Mouse (Mus musculus) lung, embryonic 14.5 days (tissue): Measurements from ENCODE around the gene Hspa12a. TPM values are rescaled to one million over a fixed set of nuclear protein-coding genes. Genes with fewer than 3 reads are reported as not detected.

ENCODE experiments used
- ATAC-seq: fragments of 200-750 bp; cut with Nextera tagmentation; 2 replicates; pipeline ENCODE4 v1.8.0; 2017; ENCODE audit warnings: mild to moderate bottlenecking, moderate TSS enrichment, moderate library complexity; ENCODE audit not compliant: insufficient read depth
- DNase-seq: peaks from one replicate; pipeline ENCODE4 v3.0.0-alpha.2; 2015
- H3K27ac ChIP-seq: fragments of 300-500 bp; sonication (generic); 2 replicates; pipeline ENCODE4 v1.5.1; 2014; ENCODE audit warnings: low read depth, mild to moderate bottlenecking, moderate library complexity
- H3K27me3 ChIP-seq: fragments of 300-500 bp; sonication (generic); 2 replicates; pipeline ENCODE4 v1.6.1; 2014; ENCODE audit warnings: low read length, control low read depth; ENCODE audit not compliant: insufficient read depth
- H3K36me3 ChIP-seq: fragments of 300-500 bp; sonication (generic); 2 replicates; pipeline ENCODE4 v1.6.1; 2014; ENCODE audit warnings: control low read depth; ENCODE audit not compliant: insufficient read depth
- H3K4me1 ChIP-seq: fragments of 300-500 bp; sonication (generic); 2 replicates; pipeline ENCODE4 v1.6.1; 2014; ENCODE audit warnings: antibody characterized with exemption, control low read depth; ENCODE audit not compliant: insufficient read depth
- H3K4me2 ChIP-seq: fragments of 300-500 bp; sonication (generic); 2 replicates; pipeline ENCODE4 v1.6.1; 2014; ENCODE audit warnings: mild to moderate bottlenecking
- H3K4me3 ChIP-seq: fragments of 300-500 bp; sonication (generic); 2 replicates; pipeline ENCODE4 v1.5.1; 2014; ENCODE audit warnings: low read depth, low read length
- H3K9ac ChIP-seq: fragments of 300-500 bp; sonication (generic); 2 replicates; pipeline ENCODE4 v1.6.1; 2014
- H3K9me3 ChIP-seq: fragments of 300-500 bp; sonication (generic); 2 replicates; pipeline ENCODE4 v1.6.1; 2016; ENCODE audit warnings: low read depth, low read length, control low read depth
- CTCF ChIP-seq: IDR thresholded peaks from 2 replicates; pipeline ENCODE4 v1.5.1; 2016; ENCODE audit warnings: antibody characterized with exemption, low read depth
- WGBS: fragments of 180-500 bp; shearing (Covaris S2); extraction: QIAGEN DNeasy Blood & Tissue Kit; methylation state at CpG from one replicate; pipeline ENCODE4 v1.1.7; 2014; 5-methylcytosine and 5-hydroxymethylcytosine counted together
- polyA plus RNA-seq: library from polyadenylated mRNA; unstranded; fragments of >200 nt; fragmentation: Nextera tagmentation; extraction: Ambion mirVana; gene quantifications from 2 replicates; pipeline ENCODE4 v1.2.1, GENCODE M21; 2014

Gene Hspa12a
- polyA plus RNA-seq, 1 experiment from 2014 or later = 3.9 TPM

DNA sequence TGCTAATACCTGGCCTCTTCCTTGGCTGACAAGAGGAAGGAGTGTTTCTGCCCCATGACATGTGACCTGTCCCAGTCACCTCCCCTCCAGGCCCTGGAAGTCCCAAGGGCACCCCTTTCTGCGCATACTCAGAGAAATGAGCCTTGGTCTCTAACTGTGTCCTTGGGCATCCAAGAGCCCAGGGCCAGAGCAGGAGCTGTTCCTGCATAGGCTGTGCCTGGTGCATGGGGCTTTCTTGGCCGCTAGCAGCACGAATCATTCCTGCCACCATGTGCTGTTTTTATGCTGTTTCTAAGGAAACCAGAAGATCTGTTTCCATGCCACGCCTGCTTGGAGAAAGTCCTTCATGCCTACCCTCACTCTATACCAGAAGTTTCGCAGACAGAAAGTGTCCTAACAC is 132.9 kb downstream of the Hspa12a start:
- Histone ChIP-seq H3K4me3 (no peak overlapping the region), H3K27ac (no peak overlapping the region), H3K36me3 (no peaks in the 10 kb centered on the region), H3K4me1 (no peaks in the 10 kb centered on the region), H3K27me3 (no peaks in the 10 kb centered on the region), H3K4me2 (no peak overlapping the region), H3K9me3 (no peaks in the 10 kb centered on the region), H3K9ac (no peak overlapping the region)
- no peak for TF ChIP-seq CTCF
- DNase-seq (no peak), ATAC-seq (no peak)
- 79% methylated on average over 5 of the region's 5 CpGs for WGBS

DNA sequence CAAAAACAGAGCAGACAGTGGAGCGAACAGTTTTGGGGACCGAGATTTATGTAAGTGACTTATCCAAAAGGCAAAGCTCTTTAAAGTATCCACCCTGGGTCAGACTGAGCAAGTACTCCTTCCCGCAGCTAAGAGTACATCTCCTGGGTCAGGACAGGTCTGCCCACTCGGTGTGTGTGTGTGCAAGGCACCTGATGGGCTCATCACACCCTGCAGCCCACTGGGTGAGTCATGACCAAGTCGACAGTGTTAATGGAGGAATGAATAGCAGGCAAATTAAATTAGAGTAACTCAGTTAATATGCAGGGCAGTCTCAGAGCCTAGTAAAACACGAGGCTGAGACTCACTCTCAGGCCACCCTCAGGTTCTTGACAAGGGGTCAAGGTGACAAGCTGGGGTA is 134.6 kb downstream of the Hspa12a start:
- no peak overlapping the region for H3K9ac ChIP-seq
- no peaks in the 10 kb centered on the region for H3K9me3 ChIP-seq
- no peak overlapping the region for H3K4me2 ChIP-seq
- no peaks in the 10 kb centered on the region for H3K27me3 ChIP-seq
- no peak overlapping the region for H3K4me3 ChIP-seq
- 72% methylated on average over 6 of the region's 6 CpGs for WGBS
- no peak for ATAC-seq
- no peak overlapping the region for H3K27ac ChIP-seq
- no peak for TF ChIP-seq CTCF
- DNase-seq = no peak
- H3K4me1 ChIP-seq = no peaks in the 10 kb centered on the region
- H3K36me3 ChIP-seq = no peaks in the 10 kb centered on the region

DNA sequence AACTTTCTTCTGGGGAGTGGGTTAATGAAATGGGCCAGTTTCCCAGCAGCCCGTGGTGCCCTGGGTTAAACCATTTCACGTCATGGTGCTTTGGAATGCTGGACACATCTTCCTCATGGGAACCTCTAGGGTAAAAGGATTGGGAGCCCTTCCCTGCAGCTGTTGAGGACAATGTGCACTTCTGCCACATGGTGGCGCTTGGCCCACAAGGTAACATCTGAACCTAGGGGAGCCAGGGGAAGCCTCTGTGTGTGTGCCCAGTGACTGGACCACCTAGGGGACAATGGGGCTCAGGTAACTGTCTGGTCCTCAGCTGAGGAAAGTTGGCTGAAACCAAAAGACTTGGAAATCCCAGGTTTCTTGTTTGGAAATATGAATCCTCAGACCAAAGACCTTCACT is 137.1 kb downstream of the Hspa12a start:
- no peak overlapping the region for H3K9ac ChIP-seq
- no peaks in the 10 kb centered on the region for H3K36me3 ChIP-seq
- H3K4me3 ChIP-seq = no peak overlapping the region
- H3K27ac ChIP-seq = no peak overlapping the region
- ATAC-seq (peak; percentile 75; the same call in 1 of the 2 replicates), DNase-seq (peak; percentile 90)
- no peaks in the 10 kb centered on the region for H3K4me1 ChIP-seq
- H3K27me3 ChIP-seq = no peaks in the 10 kb centered on the region
- peak; percentile 93 for TF ChIP-seq CTCF
- H3K4me2 ChIP-seq = no peak overlapping the region
- WGBS = 5% methylated on average over 3 of the region's 3 CpGs
- H3K9me3 ChIP-seq = no peaks in the 10 kb centered on the region

DNA sequence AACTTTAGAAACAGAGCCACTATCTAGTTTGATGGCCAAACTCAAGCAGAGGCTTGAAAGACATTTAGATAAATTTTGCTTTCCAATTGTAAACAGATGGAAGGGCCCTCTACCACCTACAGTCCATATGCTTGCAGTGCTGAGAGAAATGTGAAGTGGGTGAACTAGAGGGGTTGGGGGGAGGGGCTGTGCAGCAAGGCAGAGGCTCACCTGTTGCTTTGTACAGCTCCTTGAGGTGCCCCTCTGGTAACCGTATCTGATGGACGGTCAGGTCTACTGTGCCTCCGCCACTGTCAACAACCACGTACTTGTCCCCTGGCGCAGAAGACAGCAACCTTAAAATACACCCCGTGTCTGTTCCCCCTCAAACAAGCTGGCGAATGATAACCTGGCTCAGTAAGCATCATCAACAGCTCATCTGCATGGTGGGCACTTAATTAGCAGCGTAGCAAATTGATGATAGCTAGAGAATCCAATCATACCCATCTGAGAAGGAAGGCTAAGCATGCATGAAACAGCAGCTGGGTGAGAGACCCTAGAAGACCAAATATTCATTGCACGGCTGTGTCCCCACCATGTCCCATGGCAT is 138.2 kb downstream of the Hspa12a start:
- no peaks in the 10 kb centered on the region for H3K4me1 ChIP-seq
- 69% methylated on average over 9 of the region's 9 CpGs for WGBS

DNA sequence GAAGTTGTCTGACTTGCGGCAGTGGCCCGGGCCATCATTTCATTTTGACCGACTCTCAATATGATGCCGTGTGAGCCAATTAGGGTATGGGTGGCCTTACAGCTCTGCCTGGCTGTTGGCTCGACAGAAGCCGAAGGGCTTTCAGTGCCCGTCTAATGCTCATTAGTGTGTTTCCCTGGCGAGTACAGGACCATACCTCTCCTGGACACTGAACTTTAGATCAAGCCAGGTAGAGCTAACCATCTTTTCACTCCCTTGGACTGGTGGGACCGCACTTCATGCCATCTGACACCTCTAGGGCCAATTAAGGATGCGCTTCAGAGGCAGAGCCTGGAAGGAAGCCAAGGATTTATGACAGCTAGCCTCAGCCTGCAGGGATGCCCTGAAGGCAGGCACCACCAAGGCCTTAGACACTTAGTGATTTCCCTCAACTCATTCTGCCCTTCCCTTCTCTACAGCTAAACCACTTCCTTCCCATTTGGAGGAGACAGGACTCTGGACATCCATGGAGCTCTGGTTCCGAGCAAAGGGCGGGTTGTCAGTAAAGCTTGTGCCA is 148.3 kb downstream of the Hspa12a start:
- no peak for DNase-seq
- H3K9ac ChIP-seq = no peak overlapping the region
- H3K27me3 ChIP-seq = no peaks in the 10 kb centered on the region
- no peak overlapping the region for H3K4me3 ChIP-seq
- H3K9me3 ChIP-seq = no peaks in the 10 kb centered on the region
- TF ChIP-seq CTCF = no peak
- 77% methylated on average over 12 of the region's 12 CpGs for WGBS
- ATAC-seq = no peak
- H3K4me1 ChIP-seq = no peaks in the 10 kb centered on the region
- H3K36me3 ChIP-seq = no peaks in the 10 kb centered on the region
- no peak overlapping the region for H3K4me2 ChIP-seq
- H3K27ac ChIP-seq = no peak overlapping the region

More for the DNA sequence above, 138.2 kb downstream of the Hspa12a start:
- no peak overlapping the region for H3K9ac ChIP-seq
- H3K9me3 ChIP-seq = no peaks in the 10 kb centered on the region
- DNase-seq = no peak
- no peak overlapping the region for H3K4me2 ChIP-seq
- no peak overlapping the region for H3K4me3 ChIP-seq
- H3K36me3 ChIP-seq = no peaks in the 10 kb centered on the region
- no peak for ATAC-seq
- no peak overlapping the region for H3K27ac ChIP-seq
- TF ChIP-seq CTCF = no peak
- H3K27me3 ChIP-seq = no peaks in the 10 kb centered on the region

DNA sequence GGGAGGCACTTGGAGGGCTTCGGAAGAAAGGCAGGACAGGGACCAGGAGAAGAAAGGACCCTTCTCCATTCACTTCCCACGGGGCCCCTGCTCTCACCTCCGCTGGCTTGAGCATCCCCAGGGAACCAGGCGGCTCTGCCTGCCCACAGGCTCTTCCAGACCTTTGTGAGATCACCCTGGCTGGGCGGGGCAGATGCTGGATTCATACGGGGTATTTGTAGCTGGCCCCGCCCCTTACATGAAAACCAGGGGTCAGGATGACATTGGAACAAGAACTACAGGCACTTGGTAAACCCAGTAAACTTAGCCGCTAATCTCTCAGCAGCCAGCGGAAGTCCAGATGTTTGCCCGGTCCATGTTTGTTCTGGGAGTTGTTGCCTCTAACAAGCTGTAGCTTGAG is 149.2 kb downstream of the Hspa12a start, which contains the start of gene 1700019N19Rik:
Gene 1700019N19Rik, minus strand, starts transcription at position 178 of the 400 bp plus-strand sequence.
- no peaks in the 10 kb centered on the region for H3K27me3 ChIP-seq
- 41% methylated on average over 10 of the region's 10 CpGs for WGBS
- H3K4me3 ChIP-seq = no peak within 1 kb of the TSS
- no peaks in the 10 kb centered on the region for H3K9me3 ChIP-seq
- H3K9ac ChIP-seq = no peak within 1 kb of the TSS
- ATAC-seq = no peak
- DNase-seq = no peak
- no peaks in the 10 kb centered on the region for H3K4me1 ChIP-seq
- H3K4me2 ChIP-seq = no peak within 1 kb of the TSS
- TF ChIP-seq CTCF = no peak
- H3K36me3 ChIP-seq = no peaks in the 10 kb centered on the region
- H3K27ac ChIP-seq = no peak within 1 kb of the TSS

DNA sequence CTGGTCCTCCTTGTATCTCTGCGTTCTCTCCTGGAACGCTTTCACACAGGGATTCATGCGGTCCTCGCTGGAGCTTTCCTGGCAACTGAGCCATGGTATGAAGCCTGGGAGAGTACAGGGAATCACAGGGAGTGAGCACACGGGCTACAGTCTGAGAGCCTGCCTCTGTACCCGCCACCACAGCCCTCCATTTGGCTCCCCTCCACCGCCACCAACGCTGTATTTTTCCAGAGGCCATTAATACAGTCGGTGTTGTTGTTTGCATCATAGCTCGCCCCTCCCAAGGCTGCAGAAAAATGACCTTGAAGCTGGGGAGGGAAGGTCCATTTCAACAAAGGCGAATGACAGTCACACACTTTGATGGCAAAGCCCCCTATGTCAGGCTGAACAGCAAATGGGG is 154.3 kb downstream of the Hspa12a start:
- 66% methylated on average over 11 of the region's 11 CpGs for WGBS
- DNase-seq (peak; percentile 9), ATAC-seq (no peak)
- no peak for TF ChIP-seq CTCF
- no peak overlapping the region for H3K4me2 ChIP-seq
- H3K9me3 ChIP-seq = no peaks in the 10 kb centered on the region
- H3K9ac ChIP-seq = no peak overlapping the region
- H3K4me3 ChIP-seq = no peak overlapping the region
- H3K4me1 ChIP-seq = no peaks in the 10 kb centered on the region
- no peaks in the 10 kb centered on the region for H3K36me3 ChIP-seq
- H3K27me3 ChIP-seq = no peaks in the 10 kb centered on the region
- H3K27ac ChIP-seq = no peak overlapping the region
